ENCODE assay signal across 8 mouse cellular contexts in the genomic region with DNA sequence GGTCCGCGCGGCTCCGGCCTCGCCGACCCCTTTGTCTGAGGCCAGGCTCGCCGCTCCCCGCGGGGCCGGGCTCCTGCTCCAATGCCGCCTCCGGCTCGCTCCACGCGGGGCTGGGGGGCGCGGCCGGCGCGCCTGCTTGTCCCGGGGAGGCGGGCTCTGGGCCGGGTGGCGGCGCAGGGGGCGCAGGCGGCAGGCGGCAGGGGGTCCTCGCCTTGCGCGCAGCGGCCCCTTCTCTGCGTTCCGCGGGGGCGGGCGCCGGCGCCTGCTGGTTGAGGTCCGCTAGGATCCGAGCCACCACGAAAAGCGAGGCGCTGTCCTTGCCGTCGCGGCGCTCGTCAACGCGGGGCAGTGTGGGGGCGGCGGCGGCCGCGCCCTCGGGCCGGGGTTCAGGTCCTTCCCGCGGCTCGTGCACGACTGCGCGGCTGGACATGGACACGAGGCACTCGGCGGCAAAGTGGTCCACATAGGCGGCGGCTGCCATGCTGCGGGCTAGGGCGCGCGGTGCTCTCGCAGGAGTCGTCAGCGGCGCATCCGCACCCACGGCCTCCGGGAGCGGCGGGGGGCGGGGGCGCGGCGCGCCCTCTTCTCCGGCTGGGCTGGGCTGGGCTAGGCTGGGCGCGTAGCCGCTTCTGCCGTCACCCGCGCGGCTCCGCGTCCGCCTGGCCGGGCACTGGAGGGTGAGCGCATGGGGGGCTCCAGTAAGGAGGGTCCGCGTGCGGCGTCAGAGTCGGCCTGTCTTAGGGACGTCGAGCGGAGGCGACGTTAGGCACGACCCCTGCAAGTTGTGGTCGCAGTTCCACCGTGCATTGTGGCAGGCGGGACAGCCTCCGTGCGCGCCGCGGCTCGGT. TPM values are rescaled to one million over a fixed set of nuclear protein-coding genes. Genes with fewer than 3 reads are reported as not detected.
DNase-seq lines count a peak whose midpoint lies in the region; ATAC-seq lines count a peak whose summit lies in the region.

No protein-coding gene starts in this region.

- H3K27me3 ChIP-seq in limb, embryonic 13.5 days: no peaks in the 10 kb centered on the region
- H3K27me3 ChIP-seq in neural tube, embryonic 11.5 days (ENCODE audit: control insufficient read depth, insufficient read depth, low read length): no peaks in the 10 kb centered on the region

- DNase-seq in embryo, embryonic 10.5 days (ENCODE audit: low spot score): peak; percentile 32
- no peak for DNase-seq in embryo, embryonic 11 days
- DNase-seq in spleen, postnatal 10 days (ENCODE audit: low spot score in 2 of 2): peak; percentile 82 to 88
- DNase-seq in spleen, adult 12 weeks (ENCODE audit: low spot score): no peak
- peak; percentile 55 to 63 for DNase-seq in frontal cortex, postnatal 10 days (ENCODE audit: low spot score in 2 of 2)
- DNase-seq in neural tube, embryonic 11.5 days (ENCODE audit: low spot score): peak; percentile 58
- no peak for DNase-seq in T-cell, adult 2 months (ENCODE audit: low spot score)

- peaks cover 22% of the 10 kb centered on the region for H3K4me1 ChIP-seq in limb, embryonic 13.5 days
- peaks cover 12% of the 10 kb centered on the region for H3K4me1 ChIP-seq in neural tube, embryonic 11.5 days (ENCODE audit: control insufficient read depth, insufficient read depth, low read length)

- peak overlapping the region; percentile 90 for H3K4me2 ChIP-seq in limb, embryonic 13.5 days (replicated peaks)
- H3K4me2 ChIP-seq in neural tube, embryonic 11.5 days (ENCODE audit: low read depth): peak overlapping the region; percentile 94

- peak overlapping the region; percentile 87 for H3K9ac ChIP-seq in limb, embryonic 13.5 days
- H3K9ac ChIP-seq in neural tube, embryonic 11.5 days (ENCODE audit: low read length): peak overlapping the region; percentile 92

- peak overlapping the region; percentile 77 for H3K4me3 ChIP-seq in limb, embryonic 13.5 days
- H3K4me3 ChIP-seq in neural tube, embryonic 11.5 days (ENCODE audit: low read depth, low read length): peak overlapping the region; percentile 93

- under 1% methylated on average over 88 of the region's 121 CpGs for WGBS in limb, embryonic 13.5 days
- under 1% methylated on average over 93 of the region's 121 CpGs for WGBS in neural tube, embryonic 11.5 days

- H3K9me3 ChIP-seq in limb, embryonic 13.5 days: no peaks in the 10 kb centered on the region
- no peaks in the 10 kb centered on the region for H3K9me3 ChIP-seq in neural tube, embryonic 11.5 days (ENCODE audit: control insufficient read depth, low read length)

- peak overlapping the region; percentile 85 for H3K27ac ChIP-seq in limb, embryonic 13.5 days
- H3K27ac ChIP-seq in neural tube, embryonic 11.5 days (ENCODE audit: low read depth, low read length): peak overlapping the region; percentile 91

- H3K36me3 ChIP-seq in limb, embryonic 13.5 days: no peaks in the 10 kb centered on the region
- no peaks in the 10 kb centered on the region for H3K36me3 ChIP-seq in neural tube, embryonic 11.5 days (ENCODE audit: control insufficient read depth, insufficient read depth, low read length)

- ATAC-seq in limb, embryonic 13.5 days (ENCODE audit: low FRiP score, low read depth): peak; percentile 58
- peak; percentile 11 for ATAC-seq in neural tube, embryonic 11.5 days (ENCODE audit: insufficient read depth, low FRiP score, low TSS enrichment)

RNA-seq across cellular contexts. Expression of gene Klf13, which starts 0.4 kb away (rescaled TPM):
- 20.1 and 20.9 TPM in 2 replicates for polyA plus RNA-seq in limb, embryonic 13.5 days (2015; fragmentation: Nextera tagmentation; extraction: Ambion mirVana)
- 31.6 and 33.8 TPM in 2 replicates for polyA plus RNA-seq in neural tube, embryonic 11.5 days (2014; fragmentation: Nextera tagmentation; extraction: Ambion mirVana)

RNA-seq across cellular contexts. Expression of gene E030018B13Rik, which starts 21.6 kb away (rescaled TPM):
- polyA plus RNA-seq in limb, embryonic 13.5 days (2015; fragmentation: Nextera tagmentation; extraction: Ambion mirVana): 0.14 TPM in 1 of 2 replicates, not detected in the other
- polyA plus RNA-seq in neural tube, embryonic 11.5 days (2014; fragmentation: Nextera tagmentation; extraction: Ambion mirVana): not detected in 2 replicates

Comparison
In these comparisons a context has a peak if more than half of its experiments do, and no peak if none do; other contexts are left out.
1. DNase-seq: peak in embryo, embryonic 10.5 days (single experiment), spleen, postnatal 10 days (2 of 2), frontal cortex, postnatal 10 days (2 of 2) and neural tube, embryonic 11.5 days (single experiment); none in embryo, embryonic 11 days (single experiment), spleen, adult 12 weeks (single experiment) and T-cell, adult 2 months (single experiment).